In genomic region chr3:84278809-84279208, GRCm38 (mm10) we compare ENCODE assay signal across 20 mouse cellular contexts. TPM values are rescaled to one million over a fixed set of nuclear protein-coding genes. Genes with fewer than 3 reads are reported as not detected.
A peak's percentile ranks its signal among the peaks of the same experiment; 100 is the strongest.
DNase-seq lines count a peak whose midpoint lies in the region; ATAC-seq lines count a peak whose summit lies in the region.
"Had no signal": no experiment of that assay in that cellular context is flagged by ENCODE, and none has a peak within 500 bp of the region (broad histone marks: within the 10 kb centered on the region; RNA-seq: fewer than 3 reads in every experiment).

No protein-coding gene starts in this region.

- peak; percentile 37 for DNase-seq in adrenal gland, postnatal 10 days
- no peak for DNase-seq in adrenal gland, adult 2 months
- DNase-seq in forebrain, embryonic 14.5 days (ENCODE audit: low spot score) = no peak
- DNase-seq in adipocyte (ENCODE audit: low spot score) = peak; percentile 45
- peak; percentile 23 for DNase-seq in gonadal fat pad, adult 2 months (ENCODE audit: low read depth)
- DNase-seq in midbrain, embryonic 14.5 days = no peak
- DNase-seq: B cell, adult 2 months; cerebellum, adult 11-12 months; cerebellum, adult 2 months; cerebellum, adult 9-10 months; cerebellum, postnatal 10 days; cerebellum, postnatal 25 days had no signal

- WGBS in forebrain, embryonic 14.5 days = 74% methylated on average over 4 of the region's 4 CpGs
- 75% methylated on average over 4 of the region's 4 CpGs for WGBS in forebrain, embryonic 13.5 days
- 84% methylated on average over 4 of the region's 4 CpGs for WGBS in midbrain, embryonic 14.5 days

- H3K4me2 ChIP-seq in forebrain, embryonic 14.5 days (ENCODE audit: low read length) = no peak overlapping the region
- H3K4me2 ChIP-seq in forebrain, embryonic 13.5 days = no peak overlapping the region
- no peak overlapping the region for H3K4me2 ChIP-seq in midbrain, embryonic 14.5 days (ENCODE audit: low read length)
- H3K4me2 ChIP-seq: embryonic facial prominence, embryonic 12.5 days; forebrain, embryonic 12.5 days had no signal

- H3K27me3 ChIP-seq in forebrain, embryonic 14.5 days (replicated peaks; ENCODE audit: control insufficient read depth, insufficient read depth, low read length) = no peaks in the 10 kb centered on the region
- no peaks in the 10 kb centered on the region for H3K27me3 ChIP-seq in forebrain, embryonic 13.5 days
- H3K27me3 ChIP-seq in midbrain, embryonic 14.5 days (ENCODE audit: control insufficient read depth, insufficient read depth, low read length) = no peaks in the 10 kb centered on the region
- H3K27me3 ChIP-seq: embryonic facial prominence, embryonic 12.5 days; forebrain, embryonic 12.5 days had no signal

- peaks cover 14% of the 10 kb centered on the region for H3K4me1 ChIP-seq in forebrain, embryonic 14.5 days (ENCODE audit: control insufficient read depth, insufficient read depth, low read length)
- H3K4me1 ChIP-seq in forebrain, embryonic 13.5 days = peaks cover 31% of the 10 kb centered on the region
- H3K4me1 ChIP-seq in midbrain, embryonic 14.5 days (ENCODE audit: control insufficient read depth, insufficient read depth, low read length) = peaks cover 22% of the 10 kb centered on the region

- ATAC-seq in forebrain, embryonic 14.5 days = no peak
- no peak for ATAC-seq in forebrain, embryonic 13.5 days
- ATAC-seq in midbrain, embryonic 14.5 days (ENCODE audit: low FRiP score, low TSS enrichment) = no peak
- ATAC-seq: CD4-positive, CD25-positive, alpha-beta regulatory T cell, adult 4 months; forebrain, embryonic 16.5 days had no signal

- H3K36me3 ChIP-seq in forebrain, embryonic 14.5 days (ENCODE audit: control insufficient read depth, insufficient read depth, low read length) = no peaks in the 10 kb centered on the region
- 0 out of 2 replicates have a peak, but pooled peaks cover 7% of the 10 kb centered on the region for H3K36me3 ChIP-seq in forebrain, embryonic 13.5 days (ENCODE audit: poor library complexity, severe bottlenecking)
- H3K36me3 ChIP-seq in midbrain, embryonic 14.5 days (ENCODE audit: control insufficient read depth, insufficient read depth, low read length) = no peaks in the 10 kb centered on the region
- H3K36me3 ChIP-seq: embryonic facial prominence, embryonic 10.5 days; embryonic facial prominence, embryonic 12.5 days; forebrain, embryonic 10.5 days; forebrain, embryonic 12.5 days; G1E had no signal

- no peaks in the 10 kb centered on the region; the same call in 1 of the 2 replicates for H3K9me3 ChIP-seq in forebrain, embryonic 14.5 days (replicated peaks; ENCODE audit: control insufficient read depth, low read length)
- H3K9me3 ChIP-seq in forebrain, embryonic 13.5 days (replicated peaks) = no peaks in the 10 kb centered on the region
- H3K9me3 ChIP-seq in midbrain, embryonic 14.5 days (ENCODE audit: control insufficient read depth, low read length) = no peaks in the 10 kb centered on the region
- H3K9me3 ChIP-seq: embryonic facial prominence, embryonic 12.5 days; forebrain, embryonic 10.5 days; forebrain, embryonic 12.5 days; G1E had no signal

- no peak overlapping the region for H3K9ac ChIP-seq in forebrain, embryonic 14.5 days (ENCODE audit: low read length)
- no peak overlapping the region for H3K9ac ChIP-seq in forebrain, embryonic 13.5 days
- no peak overlapping the region for H3K9ac ChIP-seq in midbrain, embryonic 14.5 days (replicated peaks; ENCODE audit: low read length)
- H3K9ac ChIP-seq: embryonic facial prominence, embryonic 12.5 days; forebrain, embryonic 12.5 days had no signal

- H3K27ac ChIP-seq in forebrain, embryonic 14.5 days (ENCODE audit: low read depth, low read length) = 0 out of 2 replicates have a peak overlapping the region, but pooled peaks have one; percentile 5
- no peak overlapping the region for H3K27ac ChIP-seq in forebrain, embryonic 13.5 days
- H3K27ac ChIP-seq in midbrain, embryonic 14.5 days (replicated peaks; ENCODE audit: low read depth, low read length) = no peak overlapping the region
- H3K27ac ChIP-seq: embryonic facial prominence, embryonic 10.5 days; embryonic facial prominence, embryonic 12.5 days; forebrain, embryonic 10.5 days; forebrain, embryonic 12.5 days had no signal

- H3K4me3 ChIP-seq in forebrain, embryonic 14.5 days (ENCODE audit: low read depth, low read length) = no peak overlapping the region
- H3K4me3 ChIP-seq in forebrain, embryonic 13.5 days = no peak overlapping the region
- H3K4me3 ChIP-seq in midbrain, embryonic 14.5 days (replicated peaks; ENCODE audit: low read depth, low read length) = no peak overlapping the region
- H3K4me3 ChIP-seq: embryonic facial prominence, embryonic 10.5 days; embryonic facial prominence, embryonic 12.5 days; forebrain, embryonic 10.5 days; forebrain, embryonic 12.5 days had no signal

RNA-seq across cellular contexts. Expression of gene Trim2, which starts 27.9 kb away (rescaled TPM):
- 10 to 100 TPM; 53.1 to 58.5 TPM for total RNA-seq in adrenal gland, postnatal 10 days (2021)
- 100 to 1,000 TPM in 1 of 2 experiments, 10 to 100 TPM in 1; 34.1 to 125 TPM for total RNA-seq in adrenal gland, adult 2 months (2021)
- polyA plus RNA-seq in adrenal gland, adult 2 months (2012; rRNA removed) = 58.3 and 115 TPM in 2 replicates
- 117 and 162 TPM in 2 replicates for polyA plus RNA-seq in forebrain, embryonic 14.5 days (2014; fragmentation: Nextera tagmentation; extraction: Ambion mirVana)
- polyA plus RNA-seq in forebrain, embryonic 13.5 days (2015; fragmentation: Nextera tagmentation; extraction: Ambion mirVana) = 130 and 138 TPM in 2 replicates
- polyA plus RNA-seq in gonadal fat pad, adult 2 months (2012; rRNA removed) = 35.2 and 50.4 TPM in 2 replicates
- polyA plus RNA-seq in midbrain, embryonic 14.5 days (2014; fragmentation: Nextera tagmentation; extraction: Ambion mirVana) = 144 and 154 TPM in 2 replicates
- polyA plus RNA-seq: G1E had no signal

Comparison
In these comparisons a context has a peak if more than half of its experiments do, and no peak if none do; other contexts are left out.
1. DNase-seq: peak in adrenal gland, postnatal 10 days (single experiment), adipocyte (single experiment) and gonadal fat pad, adult 2 months (single experiment); none in adrenal gland, adult 2 months (single experiment), forebrain, embryonic 14.5 days (single experiment) and midbrain, embryonic 14.5 days (single experiment).